Mouse (Mus musculus) kidney, adult 18-20 months (tissue): ENCODE data around the gene Fabp1.

Source experiments
- DNase-seq: peaks from one replicate; pipeline ENCODE4 v3.0.0; 2021

The Fabp1 gene

GRCm38 (mm10) chr6:71199612-71200011 is at the start of gene Fabp1:
Gene Fabp1 (plus strand): TSS chr6:71199827.
- DNase-seq, result no peak

DNA sequence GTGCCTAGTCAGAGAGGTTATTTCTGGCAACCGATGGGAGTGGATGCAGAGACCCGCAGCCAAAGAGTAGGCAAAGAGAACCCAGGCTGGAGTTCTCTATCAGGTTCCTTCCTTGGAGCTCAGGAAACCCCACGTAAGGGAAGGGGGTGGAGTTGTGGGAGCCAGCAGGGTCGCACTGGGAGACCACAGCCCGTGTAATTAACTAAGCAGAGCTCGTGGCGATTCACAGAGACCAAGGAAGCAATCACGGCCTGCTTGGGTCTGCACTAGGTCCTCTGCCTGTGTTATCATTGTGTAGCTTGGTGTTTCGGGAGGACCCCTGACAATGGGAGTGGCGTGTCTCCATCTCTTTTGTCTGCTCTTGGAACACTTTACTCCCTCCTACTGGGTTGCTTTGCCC is 48.5 kb upstream of the Fabp1 start:
- DNase-seq, result no peak

DNA sequence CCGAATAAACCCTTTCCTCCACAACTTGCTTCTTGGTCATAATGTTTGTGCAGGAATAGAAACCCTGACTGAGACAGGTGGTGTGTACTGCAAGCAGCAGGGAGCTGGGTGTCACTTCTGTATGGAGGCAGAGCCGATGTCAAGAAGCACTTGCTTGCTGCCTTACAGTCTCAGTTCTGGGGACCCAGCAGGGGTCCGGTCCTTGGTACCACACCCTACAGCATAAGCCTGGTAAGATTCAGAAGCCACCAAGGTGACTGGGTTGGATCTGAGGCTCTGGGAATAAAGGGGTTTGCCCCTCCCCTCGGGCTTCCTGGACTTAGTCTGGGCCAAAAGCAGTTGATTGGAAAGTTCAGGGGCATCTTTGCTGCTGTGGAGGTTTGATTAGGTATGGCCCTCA is 46.1 kb upstream of the Fabp1 start:
- no peak for DNase-seq

- DNase-seq, result no peak
Observed at GRCm38 (mm10) chr6:71154861-71155260, 44.8 kb upstream of the Fabp1 start.

- no peak for DNase-seq
Observed at GRCm38 (mm10) chr6:71156674-71157326, 42.8 kb upstream of the Fabp1 start.

- no peak for DNase-seq
Observed at GRCm38 (mm10) chr6:71161290-71161689, 38.3 kb upstream of the Fabp1 start.

- DNase-seq, result no peak
Observed at GRCm38 (mm10) chr6:71162269-71162668, 37.4 kb upstream of the Fabp1 start.

GRCm38 (mm10) chr6:71164394-71164793 is 35.2 kb upstream of the Fabp1 start:
- DNase-seq, result no peak

DNA sequence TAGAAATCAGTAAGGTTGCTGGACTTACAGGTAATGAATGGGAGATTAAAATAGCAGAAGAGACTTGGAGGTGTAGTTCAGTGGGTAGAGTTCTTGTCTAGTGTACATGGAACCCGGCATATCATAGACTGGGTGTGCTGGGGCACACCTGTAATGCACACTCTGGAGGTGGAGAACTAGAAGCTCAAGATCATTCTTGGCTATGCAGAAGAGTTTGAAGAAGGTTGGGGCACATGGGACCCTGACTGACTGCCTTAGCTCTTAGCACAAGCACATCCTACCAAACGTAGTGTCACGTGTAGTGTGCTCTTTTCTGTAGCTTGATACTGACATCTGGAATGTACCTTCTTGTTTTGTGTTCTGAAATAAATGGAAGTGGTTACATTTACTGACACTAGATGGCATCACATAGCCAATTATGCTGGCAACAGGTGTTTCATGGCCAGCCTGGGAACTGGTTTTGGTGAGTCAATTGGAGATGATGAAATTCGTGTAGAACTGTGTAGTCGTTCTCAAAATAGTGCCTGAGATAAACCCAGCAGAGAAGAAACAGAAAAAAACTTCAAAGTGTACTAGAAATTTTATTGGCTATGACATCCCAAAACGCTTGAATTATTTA is 33.0 kb upstream of the Fabp1 start:
- no peak for DNase-seq

- DNase-seq, result peak; percentile 11
Observed at GRCm38 (mm10) chr6:71172812-71173580, 26.6 kb upstream of the Fabp1 start.

DNA sequence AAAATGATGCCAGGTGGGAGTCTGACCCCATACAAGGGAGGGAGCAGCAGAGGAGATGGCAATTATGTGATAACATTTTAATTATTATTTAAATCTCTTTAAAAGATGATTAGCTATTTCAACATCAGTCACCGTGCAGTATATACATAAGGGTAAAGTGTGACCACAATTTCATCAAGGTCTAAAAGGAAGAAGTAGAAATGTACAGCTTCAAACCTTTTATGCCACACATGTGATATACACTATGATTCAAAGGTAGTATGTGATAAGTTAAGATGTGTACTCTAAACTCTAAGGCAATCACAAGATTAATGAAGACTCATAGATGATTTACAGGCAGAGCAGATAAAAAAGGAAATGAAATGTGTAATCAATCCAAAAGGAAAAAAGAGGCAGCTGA is 19.0 kb upstream of the Fabp1 start:
- DNase-seq, result no peak

GRCm38 (mm10) chr6:71184941-71185604 is 14.6 kb upstream of the Fabp1 start:
- DNase-seq, result no peak

DNA sequence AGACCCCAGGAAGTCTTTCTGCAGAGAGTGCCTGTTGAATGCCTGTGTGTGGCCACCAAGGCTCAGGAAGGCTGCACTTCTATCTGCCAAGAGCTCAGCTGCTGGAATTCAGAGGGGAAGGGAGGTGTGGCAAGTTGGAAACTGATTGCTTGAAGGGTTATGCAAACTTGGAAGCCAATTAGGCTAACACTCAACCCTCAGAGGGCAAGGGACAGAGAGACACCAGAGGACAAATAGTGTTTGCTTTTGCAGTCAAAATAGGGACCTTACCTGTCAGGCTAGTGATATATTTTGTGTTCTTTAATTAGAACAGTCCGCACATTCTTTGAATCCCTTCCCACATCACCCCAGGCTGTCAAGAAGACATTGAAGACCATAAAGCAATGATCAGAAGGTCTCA is 10.0 kb upstream of the Fabp1 start:
- DNase-seq, result no peak

- no peak for DNase-seq
Observed at GRCm38 (mm10) chr6:71190501-71190900, 9.1 kb upstream of the Fabp1 start.

GRCm38 (mm10) chr6:71193151-71193740 is 6.4 kb upstream of the Fabp1 start:
- DNase-seq, result no peak

DNA sequence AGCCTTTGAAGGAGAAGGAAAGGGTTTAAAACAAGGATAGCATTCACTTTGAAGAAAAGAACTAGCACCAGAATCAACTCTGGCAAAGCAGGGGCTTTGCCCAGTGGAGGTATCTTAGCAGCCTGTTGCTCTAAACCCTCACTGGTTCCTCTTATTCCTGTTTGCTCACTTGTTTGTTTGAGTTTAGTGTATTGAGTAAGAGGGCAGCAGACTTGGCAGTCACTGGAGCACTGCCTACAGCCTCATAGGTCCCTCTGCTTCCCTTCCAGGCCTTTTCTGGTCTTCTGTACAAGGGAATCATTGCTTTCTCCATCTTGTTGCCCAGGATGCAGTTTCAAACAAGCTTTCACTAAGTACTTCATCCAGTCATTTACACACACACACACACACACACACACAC is 3.5 kb upstream of the Fabp1 start:
- DNase-seq, result no peak

DNA sequence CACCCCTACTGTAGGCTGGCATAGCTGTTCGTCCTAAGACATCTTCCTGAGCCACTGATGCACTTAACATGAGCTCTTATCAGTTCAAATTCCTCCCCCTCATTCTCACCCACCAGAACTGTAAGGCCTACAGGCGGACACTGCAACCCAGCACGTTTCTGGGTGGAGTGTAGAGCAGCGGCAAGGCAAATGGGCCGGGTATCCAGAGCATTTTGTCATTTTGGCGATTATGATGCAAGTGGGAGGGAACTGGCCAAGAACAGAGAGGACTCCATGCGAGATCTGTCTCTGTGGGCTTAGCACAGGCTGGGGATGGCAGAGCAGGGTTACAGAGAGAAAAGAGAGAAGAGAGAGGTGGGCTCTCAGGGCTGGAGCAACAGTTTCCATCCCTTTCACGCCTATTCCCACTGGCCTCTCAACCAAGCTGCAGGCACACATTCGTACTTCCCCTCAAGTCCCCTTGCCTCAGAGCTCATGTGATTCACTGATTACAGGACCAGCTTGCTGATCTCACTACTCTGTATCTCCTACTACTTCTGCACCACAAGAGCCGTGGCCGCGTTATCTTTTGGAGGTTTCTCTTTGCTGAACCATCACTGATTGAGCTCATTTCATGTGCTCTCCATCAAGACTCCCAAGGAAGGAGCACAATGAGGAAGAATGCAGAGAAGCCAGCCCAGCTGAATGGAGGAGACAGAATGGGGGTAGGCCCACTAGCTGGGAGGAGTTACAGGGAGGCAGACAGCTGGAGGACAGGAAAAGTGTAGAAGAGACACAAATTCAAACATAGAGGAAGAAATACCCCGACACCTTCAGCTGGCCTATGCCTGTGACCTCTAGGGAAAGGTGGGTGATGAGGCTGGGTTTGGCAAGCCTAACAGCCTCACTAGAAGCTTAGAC is 1.7 kb upstream of the Fabp1 start:
- no peak for DNase-seq

DNA sequence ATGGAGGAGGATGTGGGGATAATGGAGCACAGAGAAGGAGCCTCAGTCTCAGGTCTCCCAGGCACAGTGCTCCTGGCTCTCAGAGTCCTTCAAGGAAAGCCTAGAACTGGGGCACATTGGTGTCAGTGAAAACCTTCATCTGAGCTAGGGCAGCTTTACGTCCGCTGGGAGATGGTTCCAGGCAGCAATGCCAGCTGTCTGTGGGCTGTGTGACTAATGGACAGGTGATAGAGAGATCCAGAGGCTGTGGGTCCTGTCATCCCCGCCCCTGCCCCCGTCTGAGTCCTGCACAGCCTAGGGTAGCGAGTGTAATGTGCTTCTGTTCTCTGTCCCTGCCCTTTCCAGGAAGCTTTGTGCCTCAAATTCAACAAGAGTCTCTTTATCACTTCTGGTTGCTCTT is 2.3 kb downstream of the Fabp1 start:
- no peak for DNase-seq

DNA sequence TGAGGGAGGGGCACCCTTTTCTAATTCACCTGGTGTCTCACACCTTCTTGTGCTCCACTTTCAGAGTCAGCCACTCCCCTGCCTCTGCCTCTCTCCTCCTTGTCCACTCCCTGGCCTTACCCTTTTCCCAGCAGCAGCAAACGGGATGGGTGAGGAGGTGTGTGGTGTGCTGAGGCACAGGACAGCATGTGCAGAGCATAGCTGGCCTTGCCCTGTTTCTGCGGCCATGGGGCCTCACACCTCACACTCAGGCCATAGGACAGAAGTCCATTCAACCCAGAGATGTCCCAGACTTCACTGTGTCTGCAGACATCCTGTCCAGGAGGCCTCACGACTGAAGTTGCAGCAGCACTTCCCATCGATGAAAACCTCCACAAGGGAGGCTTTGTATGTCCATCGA is 4.0 kb downstream of the Fabp1 start:
- no peak for DNase-seq

DNA sequence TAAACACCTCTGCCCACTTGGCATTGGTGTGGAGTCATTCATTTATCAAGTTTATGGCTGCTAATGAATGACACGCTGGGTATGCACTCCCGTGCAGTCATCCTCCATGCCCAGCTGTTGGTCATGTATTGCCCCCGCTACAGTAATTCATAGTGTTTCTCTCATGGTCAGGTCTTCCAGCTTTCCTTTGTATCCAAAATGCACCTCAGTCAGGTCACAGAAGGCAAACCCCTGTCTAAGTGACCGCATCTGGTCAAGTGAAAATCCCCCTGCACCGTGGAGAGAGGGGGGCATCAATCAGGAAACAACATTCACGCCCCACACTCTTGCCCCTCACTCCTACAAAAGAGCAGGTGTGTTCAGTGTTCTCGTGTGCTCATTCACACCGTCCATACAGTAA is 4.5 kb downstream of the Fabp1 start:
- DNase-seq, result no peak

GRCm38 (mm10) chr6:71208691-71209090 is 9.1 kb downstream of the Fabp1 start:
- no peak for DNase-seq

- DNase-seq, result no peak
Observed at GRCm38 (mm10) chr6:71211917-71212316, 12.3 kb downstream of the Fabp1 start.
